Comparison of ENCODE assay signal across 19 mouse cellular contexts in genomic region chr5:114509461-114509860, GRCm38 (mm10). TPM values are rescaled to one million over a fixed set of nuclear protein-coding genes. Genes with fewer than 3 reads are reported as not detected.
DNase-seq lines count a peak whose midpoint lies in the region; ATAC-seq lines count a peak whose summit lies in the region.
"Had no signal": no experiment of that assay in that cellular context is flagged by ENCODE, and none has a peak within 500 bp of the region (broad histone marks: within the 10 kb centered on the region; RNA-seq: fewer than 3 reads in every experiment).

No protein-coding gene starts in this region.

- peaks cover 5% of the 10 kb centered on the region; the same call in 1 of the 2 replicates for H3K27me3 ChIP-seq in hindbrain, embryonic 11.5 days (ENCODE audit: control insufficient read depth, insufficient read depth, low read length)
- no peaks in the 10 kb centered on the region for H3K27me3 ChIP-seq in hindbrain, embryonic 16.5 days (replicated peaks; ENCODE audit: control insufficient read depth, insufficient read depth, low read length)
- H3K27me3 ChIP-seq in neural tube, embryonic 12.5 days (replicated peaks), result peaks cover 13% of the 10 kb centered on the region; the same call in 1 of the 2 replicates
- 0 out of 2 replicates have a peak, but pooled peaks cover 3% of the 10 kb centered on the region for H3K27me3 ChIP-seq in midbrain, embryonic 11.5 days (ENCODE audit: control insufficient read depth, insufficient read depth, low read length)
- H3K27me3 ChIP-seq: intestine, embryonic 15.5 days had no signal

- peak; percentile 58; the same call in 1 of the 2 replicates for ATAC-seq in hindbrain, embryonic 11.5 days (ENCODE audit: low FRiP score)
- no peak for ATAC-seq in hindbrain, embryonic 16.5 days
- ATAC-seq in neural tube, embryonic 12.5 days (ENCODE audit: low FRiP score, low read depth), result no peak
- ATAC-seq in midbrain, embryonic 11.5 days (ENCODE audit: low FRiP score), result no peak
- ATAC-seq: forebrain, embryonic 15.5 days; intestine, embryonic 15.5 days had no signal

- peaks cover 14% of the 10 kb centered on the region; the same call in 1 of the 2 replicates for H3K4me1 ChIP-seq in hindbrain, embryonic 11.5 days (replicated peaks; ENCODE audit: control insufficient read depth, insufficient read depth, low read length)
- peaks cover 5% of the 10 kb centered on the region for H3K4me1 ChIP-seq in hindbrain, embryonic 16.5 days (ENCODE audit: control insufficient read depth, insufficient read depth, low read depth, low read length)
- H3K4me1 ChIP-seq in neural tube, embryonic 12.5 days, result peaks cover 34% of the 10 kb centered on the region
- H3K4me1 ChIP-seq in midbrain, embryonic 11.5 days (ENCODE audit: control insufficient read depth, insufficient read depth, low read length), result peaks cover 10% of the 10 kb centered on the region

- WGBS in hindbrain, embryonic 11.5 days, result 47% methylated on average over 7 of the region's 7 CpGs
- WGBS in hindbrain, embryonic 16.5 days, result 65% methylated on average over 7 of the region's 7 CpGs
- WGBS in neural tube, embryonic 12.5 days, result 33% methylated on average over 7 of the region's 7 CpGs
- 88% methylated on average over 7 of the region's 7 CpGs for WGBS in midbrain, embryonic 11.5 days

- H3K9ac ChIP-seq in hindbrain, embryonic 11.5 days (ENCODE audit: low read depth, low read length), result no peak overlapping the region
- H3K9ac ChIP-seq in hindbrain, embryonic 16.5 days (ENCODE audit: low read depth, low read length), result no peak overlapping the region
- H3K9ac ChIP-seq in neural tube, embryonic 12.5 days, result 0 out of 2 replicates have a peak overlapping the region, but pooled peaks have one; percentile 8
- H3K9ac ChIP-seq in midbrain, embryonic 11.5 days (ENCODE audit: low read length), result no peak overlapping the region
- H3K9ac ChIP-seq: forebrain, embryonic 15.5 days; intestine, embryonic 15.5 days had no signal

- H3K36me3 ChIP-seq in hindbrain, embryonic 11.5 days (ENCODE audit: control insufficient read depth, insufficient read depth, low read length), result no peaks in the 10 kb centered on the region
- no peaks in the 10 kb centered on the region for H3K36me3 ChIP-seq in hindbrain, embryonic 16.5 days (ENCODE audit: control insufficient read depth, insufficient read depth, low read length)
- no peaks in the 10 kb centered on the region for H3K36me3 ChIP-seq in neural tube, embryonic 12.5 days
- no peaks in the 10 kb centered on the region for H3K36me3 ChIP-seq in midbrain, embryonic 11.5 days (ENCODE audit: control insufficient read depth, insufficient read depth, low read length)
- H3K36me3 ChIP-seq: forebrain, embryonic 15.5 days; heart, embryonic 10.5 days; intestine, embryonic 15.5 days had no signal

- H3K27ac ChIP-seq in hindbrain, embryonic 11.5 days (ENCODE audit: low read depth, low read length), result no peak overlapping the region
- H3K27ac ChIP-seq in hindbrain, embryonic 16.5 days (ENCODE audit: low read depth, low read length), result no peak overlapping the region
- no peak overlapping the region for H3K27ac ChIP-seq in neural tube, embryonic 12.5 days
- H3K27ac ChIP-seq in midbrain, embryonic 11.5 days (ENCODE audit: low read depth, low read length), result no peak overlapping the region
- H3K27ac ChIP-seq: forebrain, embryonic 15.5 days; heart, embryonic 10.5 days; intestine, embryonic 15.5 days had no signal

- H3K4me2 ChIP-seq in hindbrain, embryonic 11.5 days (replicated peaks; ENCODE audit: low read depth, low read length), result no peak overlapping the region
- no peak overlapping the region for H3K4me2 ChIP-seq in hindbrain, embryonic 16.5 days (ENCODE audit: low read length)
- no peak overlapping the region for H3K4me2 ChIP-seq in neural tube, embryonic 12.5 days (replicated peaks)
- H3K4me2 ChIP-seq in midbrain, embryonic 11.5 days, result no peak overlapping the region
- H3K4me2 ChIP-seq: forebrain, embryonic 15.5 days; intestine, embryonic 15.5 days had no signal

- no peaks in the 10 kb centered on the region for H3K9me3 ChIP-seq in hindbrain, embryonic 11.5 days (ENCODE audit: control insufficient read depth, low read length)
- no peaks in the 10 kb centered on the region for H3K9me3 ChIP-seq in hindbrain, embryonic 16.5 days (ENCODE audit: control insufficient read depth, low read length)
- H3K9me3 ChIP-seq in neural tube, embryonic 12.5 days, result no peaks in the 10 kb centered on the region
- no peaks in the 10 kb centered on the region for H3K9me3 ChIP-seq in midbrain, embryonic 11.5 days (ENCODE audit: control insufficient read depth, low read length)
- H3K9me3 ChIP-seq: forebrain, embryonic 15.5 days; heart, embryonic 10.5 days; intestine, embryonic 15.5 days had no signal

- H3K4me3 ChIP-seq in hindbrain, embryonic 11.5 days (ENCODE audit: low read depth, low read length), result no peak overlapping the region
- no peak overlapping the region for H3K4me3 ChIP-seq in hindbrain, embryonic 16.5 days (ENCODE audit: low read length)
- H3K4me3 ChIP-seq in neural tube, embryonic 12.5 days, result no peak overlapping the region
- no peak overlapping the region for H3K4me3 ChIP-seq in midbrain, embryonic 11.5 days (ENCODE audit: low read depth, low read length)
- H3K4me3 ChIP-seq: forebrain, embryonic 15.5 days; heart, embryonic 10.5 days; intestine, embryonic 15.5 days had no signal

- peak; percentile 51 for DNase-seq in hindbrain, embryonic 11.5 days (ENCODE audit: low spot score)
- DNase-seq in embryo, embryonic 10.5 days (ENCODE audit: low spot score), result peak; percentile 42
- peak; percentile 41 for DNase-seq in embryo, embryonic 11 days
- DNase-seq in layer of hippocampus, postnatal 25 days (ENCODE audit: extremely low spot score in 1 of 2, low spot score in 1 of 2), result no peak
- DNase-seq in midbrain, embryonic 11.5 days (ENCODE audit: low spot score, missing footprints), result no peak
- DNase-seq: adrenal gland, adult 2 months; adrenal gland, postnatal 25 days; cerebellum, adult 18-20 months; cerebellum, adult 9-11 months; cerebellum, postnatal 36 days; gastrocnemius, postnatal 10 days; heart, adult 18-20 months; heart, postnatal 10 days; heart, postnatal 4 days had no signal

RNA-seq across cellular contexts. Expression of gene Fam222a, which starts 58.4 kb away (rescaled TPM):
- polyA plus RNA-seq in hindbrain, embryonic 11.5 days (2014; fragmentation: Nextera tagmentation; extraction: Ambion mirVana), result 4.8 and 6.5 TPM in 2 replicates
- 4.7 and 4.9 TPM in 2 replicates for polyA plus RNA-seq in hindbrain, embryonic 16.5 days (2015; fragmentation: Nextera tagmentation; extraction: Ambion mirVana)
- 7.2 and 8.0 TPM in 2 replicates for polyA plus RNA-seq in neural tube, embryonic 12.5 days (2016; fragmentation: Nextera tagmentation; extraction: Ambion mirVana)
- total RNA-seq in layer of hippocampus, postnatal 25 days (2021), result 1 to 10 TPM; 5.1 to 6.6 TPM
- 5.8 and 6.7 TPM in 2 replicates for polyA plus RNA-seq in midbrain, embryonic 11.5 days (2014; fragmentation: Nextera tagmentation; extraction: Ambion mirVana)

Comparison
In these comparisons a context has a peak if more than half of its experiments do, and no peak if none do; other contexts are left out.
1. DNase-seq: peak in hindbrain, embryonic 11.5 days (single experiment), embryo, embryonic 10.5 days (single experiment) and embryo, embryonic 11 days (single experiment); none in layer of hippocampus, postnatal 25 days (0 of 2) and midbrain, embryonic 11.5 days (single experiment).